Mouse (Mus musculus) olfactory bulb, adult 2 months (tissue): ENCODE measurements around the gene Eipr1.

Experiments used
- CTCF ChIP-seq: fragments of 200-500 bp; IDR thresholded peaks from 2 replicates; pipeline ENCODE4 v1.5.1; 2012; ENCODE audit warnings: low read depth, mild to moderate bottlenecking, low read length, moderate library complexity; ENCODE audit not compliant: insufficient read depth
- POLR2A ChIP-seq: fragments of 200-500 bp; IDR thresholded peaks from 2 replicates; pipeline ENCODE4 v1.6.1; 2012; ENCODE audit warnings: mild to moderate bottlenecking, low read depth, low read length, moderate library complexity; ENCODE audit not compliant: insufficient read depth

- TF ChIP-seq CTCF: no peak
- no peak for TF ChIP-seq POLR2A
Measured at GRCm38 (mm10) chr12:28792613-28793012, 41.0 kb downstream of the Eipr1 start.
